Mouse (Mus musculus) CH12.LX (cell line): ENCODE results near the gene Tshz2.

Source experiments
- CTCF ChIP-seq, 2 experiments: IDR thresholded peaks in 1 of 2; conservative IDR thresholded peaks in 1 of 2; 2 replicates each; pipeline ENCODE4 v1.5.1; 2011 to 2012; ENCODE audit warnings: low read depth in 2 of 2, low read length in 2 of 2, improper control_type of control experiment in 1 of 2, inconsistent platforms in 1 of 2, mild to moderate bottlenecking in 1 of 2, moderate library complexity in 1 of 2
- EP300 ChIP-seq: IDR thresholded peaks from 2 replicates; pipeline ENCODE4 v1.6.1; 2011; ENCODE audit warnings: low read length, improper control_type of control experiment
- MXI1 ChIP-seq: IDR thresholded peaks from 2 replicates; pipeline ENCODE4 v1.6.1; 2011; ENCODE audit warnings: mild to moderate bottlenecking, low read depth, low read length, improper control_type of control experiment
- POLR2AphosphoS2 ChIP-seq: IDR thresholded peaks from 2 replicates; pipeline ENCODE4 v1.6.1; 2011; ENCODE audit warnings: low read depth, low read length, improper control_type of control experiment
- TCF12 ChIP-seq: IDR thresholded peaks from 2 replicates; pipeline ENCODE4 v1.6.1; 2014; ENCODE audit warnings: low read depth, mild to moderate bottlenecking, inconsistent platforms, low read length, improper control_type of control experiment

DNA sequence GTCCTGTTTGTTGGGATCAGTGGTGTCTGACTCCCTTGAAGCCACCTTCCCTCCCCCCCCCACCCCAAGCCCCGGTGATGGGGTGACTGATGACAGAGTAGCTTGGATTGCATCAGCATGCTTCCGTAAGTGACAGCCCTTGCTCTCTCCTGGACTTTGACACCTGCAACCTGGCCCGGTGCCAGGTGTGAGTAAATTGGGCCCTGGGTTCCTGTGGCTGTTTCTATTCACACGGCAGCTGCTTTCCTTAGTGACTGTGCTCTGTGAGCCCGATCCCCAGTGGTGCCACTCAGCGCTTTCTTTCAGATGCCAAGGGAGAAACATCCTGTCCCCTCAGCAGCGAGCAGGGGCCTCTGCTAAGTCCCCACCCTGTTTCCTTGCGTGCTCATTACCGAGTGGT is 62.2 kb downstream of the Tshz2 start:
- TF ChIP-seq MXI1 (no peak), CTCF (conservative IDR thresholded peaks at IDR 0.05 in 1 of 2, IDR thresholded peaks at IDR 0.05 in 1 of 2; ENCODE audit: low read depth in 2 of 2, low read length in 2 of 2) (no peak), POLR2AphosphoS2 (no peak), TCF12 (no peak), EP300 (no peak)
